Mouse (Mus musculus): ENCODE data around the gene Tut1.
"Not testable (repeated sequence)": the region's sequence is repeated elsewhere in the genome, so short reads cannot be mapped to it uniquely, and the experiment has no call there.

Tut1 gene

GRCm38 (mm10) chr19:9006915-9007314 lies 53.3 kb downstream of the Tut1 start:
- not testable (repeated sequence) for DNase-seq (ENCODE audit: low spot score)
